ENCODE assay signal across 8 mouse cellular contexts in the genomic region with DNA sequence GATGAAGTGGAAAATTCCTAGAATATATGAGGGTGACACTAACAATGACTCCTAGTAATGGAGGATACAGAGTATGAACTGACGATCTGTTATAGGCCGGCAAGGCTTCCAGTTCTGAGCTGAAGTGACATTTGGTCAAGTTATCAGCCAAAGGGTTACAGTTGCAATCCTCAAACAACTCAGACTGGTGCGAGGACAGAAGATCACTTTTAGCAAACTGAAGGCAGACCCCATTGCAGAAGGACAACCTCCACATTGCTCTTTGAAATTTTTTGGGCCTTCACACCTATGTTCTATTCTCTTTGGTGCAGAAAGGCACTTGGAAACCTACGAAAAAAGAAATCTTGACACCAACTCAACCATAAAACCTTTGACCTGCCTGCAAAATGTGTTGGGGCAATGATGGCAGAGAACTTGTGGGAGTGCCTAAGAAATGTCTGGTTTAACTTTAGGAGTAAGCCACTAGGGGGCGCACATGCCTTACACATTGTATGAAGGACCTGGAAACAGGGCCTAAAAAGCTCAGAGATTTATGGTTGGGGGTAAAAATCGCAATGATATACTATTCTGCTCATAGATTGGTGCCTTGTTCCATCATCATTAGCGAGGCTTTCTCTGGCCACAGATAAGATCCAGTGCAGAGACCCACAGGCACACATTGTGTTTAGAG.
DNase-seq lines count a peak whose midpoint lies in the region; ATAC-seq and TF ChIP-seq lines count a peak whose summit lies in the region.
"Had no signal": no experiment of that assay in that cellular context is flagged by ENCODE, and none has a peak within 500 bp of the region (broad histone marks: within the 10 kb centered on the region; RNA-seq: fewer than 3 reads in every experiment).

No protein-coding gene starts in this region.

- H3K4me1 ChIP-seq in forebrain, embryonic 11.5 days (replicated peaks; ENCODE audit: control insufficient read depth, insufficient read depth, low read length) = no peaks in the 10 kb centered on the region
- H3K4me1 ChIP-seq in liver, postnatal 0 days (ENCODE audit: insufficient read depth) = no peaks in the 10 kb centered on the region
- H3K4me1 ChIP-seq: neural tube, embryonic 13.5 days had no signal

- no peak for TF ChIP-seq POLR2A in brain, embryonic 14.5 days (IDR thresholded peaks at IDR 0.05; ENCODE audit: borderline replicate concordance, extremely low read depth, insufficient read depth, insufficient read length, poor library complexity, severe bottlenecking)

- TF ChIP-seq CTCF in brain, embryonic 14.5 days (IDR thresholded peaks at IDR 0.05; ENCODE audit: borderline replicate concordance, extremely low read depth, insufficient read depth, insufficient read length) = peak; percentile 70; the same call in 1 of the 2 replicates
- peak; percentile 63 for TF ChIP-seq CTCF in liver, postnatal 0 days (IDR thresholded peaks at IDR 0.05; ENCODE audit: low read depth)

- no peak overlapping the region for H3K27ac ChIP-seq in forebrain, embryonic 11.5 days (ENCODE audit: low read depth, low read length)
- no peak overlapping the region for H3K27ac ChIP-seq in liver, postnatal 0 days (ENCODE audit: low read depth)
- H3K27ac ChIP-seq: neural tube, embryonic 13.5 days had no signal

- peak; percentile 86; the same call in 1 of the 2 replicates for ATAC-seq in forebrain, embryonic 11.5 days (replicated peaks; ENCODE audit: low FRiP score)
- ATAC-seq in liver, postnatal 0 days = no peak

- H3K9me3 ChIP-seq in forebrain, embryonic 11.5 days (ENCODE audit: control insufficient read depth, low read length) = no peaks in the 10 kb centered on the region
- H3K9me3 ChIP-seq in liver, postnatal 0 days (ENCODE audit: low read length) = no peaks in the 10 kb centered on the region
- H3K9me3 ChIP-seq: neural tube, embryonic 13.5 days had no signal

- 46% methylated on average over 7 of the region's 7 CpGs for WGBS in forebrain, embryonic 11.5 days
- 46% methylated on average over 7 of the region's 7 CpGs for WGBS in liver, postnatal 0 days (ENCODE audit: insufficient replicate concordance)

- no peaks in the 10 kb centered on the region for H3K27me3 ChIP-seq in forebrain, embryonic 11.5 days (ENCODE audit: control insufficient read depth, insufficient read depth, low read length)
- H3K27me3 ChIP-seq in liver, postnatal 0 days (ENCODE audit: insufficient read depth, low read length) = no peaks in the 10 kb centered on the region
- H3K27me3 ChIP-seq: neural tube, embryonic 13.5 days had no signal

- H3K4me3 ChIP-seq in forebrain, embryonic 11.5 days (ENCODE audit: low read depth, low read length) = no peak overlapping the region
- H3K4me3 ChIP-seq in liver, postnatal 0 days (ENCODE audit: low read depth, low read length) = no peak overlapping the region
- H3K4me3 ChIP-seq: neural tube, embryonic 13.5 days had no signal

- H3K36me3 ChIP-seq in forebrain, embryonic 11.5 days (ENCODE audit: control insufficient read depth, insufficient read depth, low read length) = no peaks in the 10 kb centered on the region
- H3K36me3 ChIP-seq in liver, postnatal 0 days (replicated peaks; ENCODE audit: insufficient read depth, low read length) = no peaks in the 10 kb centered on the region
- H3K36me3 ChIP-seq: neural tube, embryonic 13.5 days had no signal

- no peak overlapping the region for H3K4me2 ChIP-seq in forebrain, embryonic 11.5 days (ENCODE audit: low read depth, low read length, severe bottlenecking)
- no peak overlapping the region for H3K4me2 ChIP-seq in liver, postnatal 0 days (ENCODE audit: low read depth, low read length)
- H3K4me2 ChIP-seq: neural tube, embryonic 13.5 days had no signal

- DNase-seq in urinary bladder, postnatal 36 days (ENCODE audit: low spot score in 2 of 2) = peak; percentile 1
- no peak for DNase-seq in urinary bladder, postnatal 4 days (ENCODE audit: low spot score in 2 of 2)
- DNase-seq in brain, embryonic 14.5 days (ENCODE audit: low read depth) = peak; percentile 90
- DNase-seq in forebrain, embryonic 11.5 days (ENCODE audit: low spot score) = peak; percentile 72
- peak; percentile 70 for DNase-seq in kidney, postnatal 10 days
- peak; percentile 31 for DNase-seq in liver, postnatal 0 days
- DNase-seq in right cerebral cortex, postnatal 4 days = peak; percentile 73

- H3K9ac ChIP-seq in forebrain, embryonic 11.5 days (ENCODE audit: low read length) = no peak overlapping the region
- H3K9ac ChIP-seq in liver, postnatal 0 days (replicated peaks) = no peak overlapping the region
- H3K9ac ChIP-seq: neural tube, embryonic 13.5 days had no signal

- no peak for TF ChIP-seq EP300 in liver, postnatal 0 days (IDR thresholded peaks at IDR 0.05; ENCODE audit: low read depth)

Comparison
In these comparisons a context has a peak if more than half of its experiments do, and no peak if none do; other contexts are left out.
1. DNase-seq: peak in urinary bladder, postnatal 36 days (2 of 2), brain, embryonic 14.5 days (single experiment), forebrain, embryonic 11.5 days (single experiment), kidney, postnatal 10 days (single experiment), liver, postnatal 0 days (single experiment) and right cerebral cortex, postnatal 4 days (single experiment); none in urinary bladder, postnatal 4 days (0 of 2).